8 mouse cellular contexts compared by ENCODE assay signal in the genomic region with DNA sequence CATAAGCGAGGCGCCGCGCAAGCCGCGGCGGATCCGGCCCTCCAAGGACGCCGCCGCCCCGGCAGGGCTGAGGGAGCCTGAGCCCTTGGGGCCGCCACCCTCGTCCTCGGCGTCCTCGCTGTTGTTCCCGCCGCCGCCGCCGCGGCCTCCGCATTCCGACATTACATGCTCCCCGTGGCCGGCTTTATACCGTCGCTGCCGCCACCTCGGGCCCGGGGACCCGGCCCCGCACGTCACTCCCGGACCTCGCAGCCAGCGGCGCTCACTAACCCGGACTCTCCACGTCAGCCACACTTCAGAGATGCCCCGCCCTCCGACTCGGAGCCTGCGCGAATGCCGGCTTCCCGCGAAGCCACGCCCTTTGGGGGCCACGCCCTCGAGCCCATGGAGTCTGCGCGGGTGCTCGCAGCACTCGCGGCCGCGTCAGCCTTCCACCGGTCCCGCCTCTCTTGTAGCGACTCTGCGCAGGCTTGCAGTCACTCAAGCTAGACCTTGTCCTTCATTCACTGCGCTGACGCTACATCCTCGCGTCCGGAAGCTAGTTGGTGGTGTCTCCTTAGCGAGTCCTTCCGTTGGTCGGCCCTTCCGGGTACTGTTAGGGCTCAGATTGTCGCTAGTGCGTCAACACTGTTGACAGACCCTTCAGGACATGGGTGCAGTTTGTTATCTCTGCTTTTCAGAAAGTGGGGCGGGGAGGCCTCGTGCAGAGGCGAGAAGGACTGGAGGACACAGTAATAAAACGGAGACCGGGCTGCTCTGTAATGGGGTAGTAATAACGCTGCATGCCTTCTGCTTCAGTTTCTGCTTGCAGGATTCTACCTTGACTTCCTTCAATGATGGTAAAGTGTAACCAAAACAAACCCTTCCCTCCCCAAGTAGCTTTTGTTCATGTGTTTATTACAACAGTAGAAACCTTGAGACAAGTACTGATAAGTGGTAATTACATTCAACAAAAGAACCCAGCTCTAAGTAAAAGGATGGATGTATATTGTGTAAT. TPM values are rescaled to one million over a fixed set of nuclear protein-coding genes. Genes with fewer than 3 reads are reported as not detected.
A peak's percentile ranks its signal among the peaks of the same experiment; 100 is the strongest.
DNase-seq lines count a peak whose midpoint lies in the region; ATAC-seq lines count a peak whose summit lies in the region.

Txndc11 (minus strand) TSS at position 303 of the 997 bp plus-strand sequence.

- H3K9me3 ChIP-seq in forebrain, embryonic 14.5 days (replicated peaks; ENCODE audit: control insufficient read depth, low read length): no peaks in the 10 kb centered on the region
- no peaks in the 10 kb centered on the region for H3K9me3 ChIP-seq in neural tube, embryonic 15.5 days (replicated peaks)

- H3K9ac ChIP-seq in forebrain, embryonic 14.5 days (ENCODE audit: low read length): peak within 1 kb of the TSS; percentile 92
- peak within 1 kb of the TSS; percentile 88 for H3K9ac ChIP-seq in neural tube, embryonic 15.5 days (replicated peaks)

- intact Hi-C loops in heart, postnatal 14 days (cut with DNase I): no loop called here

- ATAC-seq in forebrain, embryonic 14.5 days: peak; percentile 99
- ATAC-seq in neural tube, embryonic 15.5 days (ENCODE audit: low FRiP score): peak; percentile 99

- peak within 1 kb of the TSS; percentile 89 for H3K27ac ChIP-seq in forebrain, embryonic 14.5 days (ENCODE audit: low read depth, low read length)
- H3K27ac ChIP-seq in neural tube, embryonic 15.5 days (replicated peaks): peak within 1 kb of the TSS; percentile 94

- peak within 1 kb of the TSS; percentile 79 for H3K4me2 ChIP-seq in forebrain, embryonic 14.5 days (ENCODE audit: low read length)
- peak within 1 kb of the TSS; percentile 61 for H3K4me2 ChIP-seq in neural tube, embryonic 15.5 days

- no peaks in the 10 kb centered on the region for H3K27me3 ChIP-seq in forebrain, embryonic 14.5 days (replicated peaks; ENCODE audit: control insufficient read depth, insufficient read depth, low read length)
- H3K27me3 ChIP-seq in neural tube, embryonic 15.5 days (replicated peaks): no peaks in the 10 kb centered on the region

- peaks cover 20% of the 10 kb centered on the region for H3K36me3 ChIP-seq in forebrain, embryonic 14.5 days (ENCODE audit: control insufficient read depth, insufficient read depth, low read length)
- H3K36me3 ChIP-seq in neural tube, embryonic 15.5 days: peaks cover 21% of the 10 kb centered on the region

- H3K4me3 ChIP-seq in forebrain, embryonic 14.5 days (ENCODE audit: low read depth, low read length): peak within 1 kb of the TSS; percentile 93
- peak within 1 kb of the TSS; percentile 87 for H3K4me3 ChIP-seq in neural tube, embryonic 15.5 days (replicated peaks)

- DNase-seq in ES-CJ7 (ENCODE audit: low read depth, low spot score): peak; percentile 96
- DNase-seq in cerebellum, adult 11 months: peak; percentile 99
- peak; percentile 99 for DNase-seq in forebrain, embryonic 14.5 days (ENCODE audit: low spot score)
- DNase-seq in heart, postnatal 14 days: peak; percentile 99 to 100
- DNase-seq in layer of hippocampus, adult 11-12 months (ENCODE audit: low spot score): peak; percentile 99
- peak; percentile 99 to 100 for DNase-seq in lung, adult 18-20 months
- DNase-seq in testis, postnatal 14 days (ENCODE audit: low spot score): peak; percentile 98

- under 1% methylated on average over 65 of the region's 80 CpGs for WGBS in forebrain, embryonic 14.5 days
- 0% methylated on average over 79 of the region's 80 CpGs for WGBS in neural tube, embryonic 15.5 days

- peaks cover 17% of the 10 kb centered on the region for H3K4me1 ChIP-seq in forebrain, embryonic 14.5 days (ENCODE audit: control insufficient read depth, insufficient read depth, low read length)
- peaks cover 29% of the 10 kb centered on the region for H3K4me1 ChIP-seq in neural tube, embryonic 15.5 days

RNA-seq across cellular contexts. Expression of gene Txndc11, which starts in this region (rescaled TPM):
- 23.8 and 25.0 TPM in 2 replicates for polyA plus RNA-seq in forebrain, embryonic 14.5 days (2014; fragmentation: Nextera tagmentation; extraction: Ambion mirVana)
- 10 to 100 TPM; 17.9 to 19.4 TPM for total RNA-seq in heart, postnatal 14 days (2021)
- 28.7 and 29.3 TPM in 2 replicates for polyA plus RNA-seq in neural tube, embryonic 15.5 days (2015; fragmentation: Nextera tagmentation; extraction: Ambion mirVana)

Comparison
In these comparisons a context has a peak if more than half of its experiments do, and no peak if none do; other contexts are left out.
1. Peak in every context shown above with its lines: DNase-seq, ATAC-seq, H3K4me3 ChIP-seq and H3K27ac ChIP-seq.